Mouse (Mus musculus) neural tube, embryonic 10.5 days (tissue): ENCODE results near the gene Ppp1r1b.
A peak's percentile ranks its signal among the peaks of the same experiment; 100 is the strongest.

Source experiments
- DNase-seq: peaks from one replicate; pipeline ENCODE4 v3.0.0-alpha.2; 2017; ENCODE audit warnings: low spot score; ENCODE audit errors: extremely low spot score

The Ppp1r1b gene

DNA sequence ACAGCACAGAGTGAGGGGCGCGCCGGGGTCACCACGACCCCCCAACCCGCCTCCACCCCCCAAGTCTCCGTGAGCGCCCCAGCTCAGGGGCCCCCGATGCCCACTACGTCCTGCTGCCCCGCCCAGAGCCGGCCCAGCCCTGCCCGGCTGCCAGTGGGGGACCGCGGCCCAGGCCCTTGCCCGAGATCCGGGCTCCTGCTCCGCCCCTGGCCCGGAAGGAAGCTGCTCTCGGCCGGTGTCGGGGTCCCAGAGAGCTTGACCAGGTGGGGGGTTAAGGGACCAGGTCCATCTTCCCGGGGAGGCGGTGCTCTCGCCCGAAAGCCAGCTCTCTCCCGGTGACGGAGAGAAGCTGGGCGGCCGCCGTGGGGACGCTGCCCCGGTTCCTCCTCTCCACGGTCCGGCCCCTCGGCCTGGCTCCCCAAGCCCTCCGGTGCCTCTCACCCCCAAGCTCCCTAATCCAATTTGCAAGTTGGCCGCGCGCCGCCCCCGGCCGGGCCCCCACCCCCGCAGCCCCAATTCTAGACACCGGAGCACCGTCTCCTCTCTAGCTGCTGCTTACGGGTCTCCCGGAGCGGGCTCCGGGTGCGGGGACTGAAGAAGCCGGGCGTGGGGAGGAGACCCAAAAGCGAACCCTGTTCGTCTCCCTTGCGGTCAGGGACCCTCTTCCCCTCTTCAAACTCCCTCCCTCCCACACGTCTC is 19.7 kb upstream of the Ppp1r1b start:
- peak; percentile 68 for DNase-seq

DNA sequence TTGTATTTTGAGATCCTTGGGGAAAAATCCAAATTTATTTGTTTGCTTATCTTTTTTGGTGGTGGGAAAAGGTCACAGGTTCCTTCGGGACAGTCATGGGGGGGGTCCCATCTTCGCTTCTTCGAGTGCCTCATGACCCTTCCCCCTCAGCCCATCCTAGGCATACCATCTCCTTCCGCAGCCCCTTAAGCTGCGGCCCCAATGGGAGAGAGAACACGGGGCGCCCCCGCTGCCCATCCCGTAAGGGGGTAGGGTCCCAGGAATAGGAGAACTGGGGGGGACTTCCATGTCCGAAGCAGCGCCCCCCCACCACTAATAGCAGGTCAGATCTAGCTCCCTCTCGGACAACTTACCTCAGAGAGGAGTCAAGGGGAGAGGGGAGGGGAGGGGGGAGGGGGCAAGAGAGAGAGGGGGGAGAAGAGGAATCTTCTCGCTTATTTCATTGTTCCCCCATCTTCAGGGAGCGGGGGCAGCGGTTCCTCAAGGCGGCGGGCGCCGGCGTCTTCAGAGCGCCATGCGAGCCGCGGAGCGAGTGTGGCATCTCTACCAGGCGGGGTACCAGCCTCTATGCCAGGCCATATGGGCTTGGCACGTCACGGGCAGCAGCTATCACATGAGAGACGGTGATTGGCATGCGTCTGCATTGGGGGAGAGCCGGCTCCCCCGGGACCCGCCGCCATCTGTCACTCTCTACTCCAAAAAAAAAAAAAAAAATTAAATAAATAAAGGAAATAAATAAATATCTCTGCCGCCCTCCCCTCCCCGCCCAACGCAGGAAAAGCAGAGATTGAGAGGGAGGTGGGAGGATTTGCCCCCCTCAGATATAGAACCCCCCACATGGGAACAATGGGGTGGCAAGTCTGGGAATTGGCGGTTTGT is 18.9 kb upstream of the Ppp1r1b start, which contains the start of gene Neurod2:
Gene Neurod2, minus strand, starts transcription at position 568 of the 879 bp plus-strand sequence.
- DNase-seq, result no peak

DNA sequence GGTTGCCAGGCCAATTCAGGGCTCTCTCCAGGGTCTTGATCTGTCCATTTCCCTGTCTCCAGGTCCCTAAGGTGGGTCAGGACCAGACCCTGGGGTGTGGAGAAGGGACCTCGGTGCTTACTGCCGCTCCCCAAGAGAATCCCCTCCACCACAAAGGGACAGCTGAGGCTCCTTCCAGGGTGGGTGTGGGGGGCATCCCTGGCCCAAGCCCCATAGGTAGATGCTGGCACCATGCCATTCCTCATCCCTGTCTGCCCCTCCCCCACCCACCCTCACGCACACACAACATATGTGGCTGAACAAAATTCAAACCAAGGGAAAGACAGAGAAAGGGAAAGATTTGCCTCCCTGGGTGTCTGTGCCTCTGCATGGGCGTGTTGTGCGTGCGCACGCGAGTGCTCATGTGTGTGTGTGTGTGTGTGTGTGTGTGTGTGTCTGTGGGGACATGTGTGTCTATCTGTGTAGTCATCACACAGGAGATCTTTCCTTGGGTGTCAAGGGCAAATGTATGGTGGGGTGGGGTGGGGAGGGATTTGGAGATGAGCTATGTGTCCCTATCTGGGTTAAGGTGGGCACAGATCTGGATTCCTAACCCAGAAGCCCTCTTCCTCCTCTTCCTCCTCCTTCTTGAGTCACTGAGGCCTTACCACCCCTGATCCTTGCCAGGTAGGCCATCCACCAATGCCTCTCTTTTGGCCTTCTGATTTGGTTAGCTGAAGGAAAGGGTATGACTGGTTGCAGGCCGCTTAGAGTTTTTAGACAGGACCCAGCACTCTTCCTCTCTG is 18.1 kb upstream of the Ppp1r1b start:
- peak; percentile 26 for DNase-seq

DNA sequence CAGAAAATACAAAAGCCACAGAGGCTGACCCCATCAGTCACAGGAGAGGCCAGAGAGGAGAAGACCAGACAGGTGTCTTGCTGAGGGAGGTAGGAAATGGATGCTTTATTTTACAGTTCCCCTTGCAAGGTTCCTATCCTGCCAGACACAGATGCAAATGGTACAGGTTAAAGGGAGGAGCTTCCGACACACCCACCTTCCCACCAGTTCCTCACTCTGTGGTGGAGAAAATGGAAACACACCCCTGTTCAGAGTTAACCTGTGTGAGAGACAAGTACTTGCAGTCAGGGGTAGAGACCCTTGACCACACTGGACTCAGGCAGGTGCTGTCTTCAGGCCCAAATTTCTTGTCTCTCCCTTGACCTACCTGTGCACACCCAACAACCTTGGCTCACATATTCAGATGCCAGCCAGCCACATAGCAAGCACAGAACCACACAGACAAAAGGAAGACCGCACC is 17.4 kb upstream of the Ppp1r1b start:
- no peak for DNase-seq

DNA sequence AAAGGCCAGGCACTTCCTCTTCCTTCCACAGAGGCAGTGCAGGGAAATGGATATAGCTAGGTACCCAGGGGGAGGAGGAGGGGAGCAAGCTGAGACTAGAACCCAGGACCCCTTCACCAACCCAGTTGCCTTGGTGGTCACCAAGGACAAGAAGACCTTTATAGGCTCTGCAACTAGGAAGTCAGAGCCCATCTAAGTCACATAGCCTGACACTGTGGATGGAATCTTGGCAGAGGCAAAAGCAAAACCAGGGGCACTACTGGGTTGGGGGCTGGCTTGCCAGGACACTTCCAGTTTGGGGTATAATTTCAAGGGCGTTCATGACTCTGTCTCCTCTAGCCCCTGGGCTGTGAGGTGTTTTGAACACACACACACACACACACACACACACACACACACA is 16.8 kb upstream of the Ppp1r1b start:
- DNase-seq, result no peak

DNA sequence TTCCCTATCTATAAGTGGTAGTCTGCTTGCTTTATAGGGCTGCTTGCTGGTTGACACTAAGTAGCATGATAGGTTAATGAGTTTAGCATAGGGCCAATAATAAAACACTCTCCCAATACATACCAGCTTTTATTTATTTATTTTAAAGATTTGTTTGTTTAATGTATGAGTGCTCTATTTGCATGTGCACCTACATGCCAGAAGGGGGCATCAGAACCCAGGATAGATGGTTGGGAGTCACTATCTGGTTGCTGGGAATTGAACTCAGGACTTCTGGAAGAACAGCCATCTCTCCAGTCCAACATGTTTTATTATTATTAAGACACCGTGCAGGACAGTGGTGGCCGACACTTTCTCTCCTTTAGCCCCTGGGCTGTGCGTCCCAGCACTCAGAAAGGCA is 16.0 kb upstream of the Ppp1r1b start:
- no peak for DNase-seq

DNA sequence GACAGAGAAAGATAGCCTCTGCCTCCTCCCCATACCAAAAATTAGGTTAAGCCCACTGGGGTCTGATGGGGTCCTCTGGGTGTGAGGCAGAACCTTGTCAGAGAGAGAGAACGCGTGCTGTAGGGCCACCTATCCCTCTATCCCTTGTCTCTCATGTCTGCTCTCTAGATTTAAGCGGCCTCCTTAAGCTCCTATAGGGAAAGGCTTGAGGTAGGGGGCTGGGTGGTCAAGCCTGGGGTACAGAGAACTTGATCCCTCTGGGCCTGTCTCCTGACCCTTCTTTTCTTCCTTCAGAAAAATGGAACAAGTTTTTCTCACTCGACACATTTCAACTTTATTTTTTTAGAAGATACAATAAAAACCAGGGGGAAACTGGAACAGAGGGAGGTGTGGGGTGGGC is 15.4 kb upstream of the Ppp1r1b start:
- DNase-seq, result no peak

DNA sequence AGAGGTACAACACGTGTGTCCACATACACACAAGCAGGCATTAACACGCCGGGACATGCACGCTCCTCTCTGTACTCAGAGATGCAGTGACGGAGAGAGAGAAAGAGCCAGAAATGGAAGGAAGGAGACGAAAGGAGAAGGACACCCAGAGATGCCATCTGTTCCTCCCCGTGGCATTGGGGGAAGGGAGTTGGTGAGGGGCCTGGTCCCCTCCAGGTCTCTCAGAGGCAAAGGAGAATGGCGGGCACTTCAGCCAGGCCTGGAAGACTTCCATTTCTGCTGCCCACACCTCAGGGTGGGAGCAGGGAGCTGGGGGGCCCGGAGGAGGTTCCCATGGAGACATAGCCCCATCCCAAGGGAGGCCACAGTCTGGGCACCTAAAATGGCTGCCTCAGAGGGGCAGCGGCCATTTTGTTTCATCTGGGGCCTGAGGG is 14.9 kb upstream of the Ppp1r1b start:
- no peak for DNase-seq

DNA sequence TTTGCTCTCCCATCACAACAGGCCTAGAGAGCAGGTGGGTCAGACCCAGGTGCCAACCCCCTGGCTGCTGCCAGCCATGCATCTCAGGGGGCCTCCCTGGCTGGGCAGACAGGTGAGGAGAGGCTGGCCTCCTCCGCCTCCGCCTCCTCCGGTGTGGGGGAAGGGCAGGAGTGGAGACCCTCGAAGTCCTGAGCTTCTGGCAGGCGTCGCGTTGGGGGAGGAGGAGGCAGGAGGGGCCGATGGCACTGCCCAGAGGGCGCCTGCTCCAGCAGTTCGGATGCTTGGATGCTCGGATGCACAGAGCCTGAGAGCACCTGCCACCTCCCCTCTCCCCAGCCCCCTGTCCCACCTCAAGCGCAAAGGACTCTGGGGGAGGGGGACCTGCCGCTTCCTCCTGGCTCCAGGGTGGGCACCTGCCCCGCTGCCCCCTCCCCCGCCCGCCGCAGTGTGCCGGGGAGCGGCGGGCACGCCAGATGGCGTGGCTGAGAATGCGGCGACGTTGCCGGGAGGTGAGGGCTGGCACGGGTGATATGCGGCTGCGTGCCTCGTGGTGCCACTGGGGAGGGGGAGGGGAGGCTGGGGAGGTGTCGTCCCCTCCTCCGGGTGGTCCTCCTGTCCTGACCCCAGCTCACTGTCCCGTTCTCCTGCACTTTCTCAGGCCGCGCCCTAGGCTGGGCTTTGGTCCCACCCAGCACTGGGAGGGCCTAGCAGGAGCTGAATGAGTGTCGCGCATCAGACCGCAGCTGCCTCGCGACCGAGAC is 14.0 kb upstream of the Ppp1r1b start:
- DNase-seq, result peak; percentile 33

DNA sequence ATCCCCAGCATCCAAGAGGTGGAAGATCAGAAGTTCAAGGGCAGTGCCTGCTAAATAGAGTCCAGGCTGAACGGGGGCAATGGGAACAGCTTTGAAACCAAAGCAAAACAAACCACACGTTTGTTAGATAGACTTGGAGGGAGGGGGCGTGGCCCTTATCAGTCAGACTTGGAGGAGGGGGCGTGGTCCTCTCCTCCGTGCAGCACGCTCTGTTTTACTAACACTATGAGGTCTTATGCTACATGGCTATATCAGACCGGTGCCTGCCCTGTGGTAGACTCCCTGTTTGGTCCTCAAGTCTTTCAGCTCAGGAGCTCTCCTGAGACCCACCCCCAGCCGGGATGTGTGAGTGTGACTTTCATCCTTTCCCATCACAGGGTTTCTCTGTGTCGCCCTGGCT is 13.0 kb upstream of the Ppp1r1b start:
- DNase-seq, result no peak

DNA sequence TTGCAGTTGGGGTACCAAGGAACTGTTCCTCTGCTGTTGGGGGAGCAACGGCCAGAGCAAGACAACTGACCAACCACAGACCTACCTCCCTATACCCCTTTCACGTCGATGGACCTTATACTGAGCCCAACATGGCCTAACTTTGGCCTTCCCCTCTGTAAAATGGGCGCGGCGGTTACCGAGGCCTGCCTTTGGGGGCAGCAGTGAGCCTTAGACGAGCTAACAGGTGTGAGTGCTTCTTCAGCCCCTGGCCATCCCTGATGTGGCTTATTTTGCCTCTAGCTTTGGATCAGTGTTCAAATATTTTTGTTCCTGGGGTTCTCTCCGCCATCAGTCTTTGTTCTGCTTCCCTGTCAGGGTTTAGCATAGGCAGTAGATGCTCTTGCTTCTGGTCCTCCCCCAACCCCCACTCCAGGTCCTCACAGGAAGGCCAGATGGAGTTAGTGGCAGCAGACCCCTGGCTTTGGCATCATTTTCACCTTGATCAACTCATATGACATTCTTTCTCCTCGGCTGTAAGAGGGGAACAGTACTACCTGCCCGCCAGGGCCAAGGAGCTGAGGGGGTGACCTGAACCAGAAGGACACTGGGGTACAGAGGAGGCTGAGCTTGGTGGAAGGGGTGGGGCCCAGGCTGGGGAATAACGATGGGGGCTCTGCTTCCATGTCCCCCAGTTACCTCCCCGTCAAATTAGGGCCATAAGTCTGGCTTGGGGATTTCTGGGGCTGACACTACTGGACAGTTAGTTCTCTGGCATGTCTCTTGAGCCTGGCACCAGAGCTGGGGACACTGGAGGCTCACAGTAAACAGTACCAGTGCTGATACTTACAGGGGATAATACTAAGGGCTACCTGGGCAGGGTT is 11.7 kb upstream of the Ppp1r1b start:
- DNase-seq, result no peak

DNA sequence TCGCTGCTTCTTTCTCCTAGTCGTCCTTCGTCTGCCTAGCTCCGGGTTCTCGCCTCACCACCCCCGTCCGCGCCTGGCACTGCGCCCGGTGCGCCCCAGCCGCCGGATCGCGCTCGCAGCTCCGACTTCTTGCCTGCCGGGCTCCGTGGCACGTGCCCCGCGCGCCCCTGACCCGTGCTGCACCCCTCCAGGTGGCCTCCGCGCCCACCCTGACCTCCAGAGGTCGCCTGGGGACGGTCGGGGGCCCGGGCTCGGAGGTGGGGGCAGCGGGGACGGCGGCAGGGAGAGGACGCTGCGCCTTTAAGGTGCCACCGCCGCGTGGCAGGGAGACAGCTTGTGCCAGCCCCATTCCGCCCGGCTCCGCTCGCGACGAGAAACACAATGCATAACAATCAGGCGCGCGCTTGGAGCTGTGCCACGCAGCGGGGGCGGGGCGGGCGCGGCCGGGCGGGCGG is 9.7 kb upstream of the Ppp1r1b start:
- DNase-seq, result peak; percentile 48

DNA sequence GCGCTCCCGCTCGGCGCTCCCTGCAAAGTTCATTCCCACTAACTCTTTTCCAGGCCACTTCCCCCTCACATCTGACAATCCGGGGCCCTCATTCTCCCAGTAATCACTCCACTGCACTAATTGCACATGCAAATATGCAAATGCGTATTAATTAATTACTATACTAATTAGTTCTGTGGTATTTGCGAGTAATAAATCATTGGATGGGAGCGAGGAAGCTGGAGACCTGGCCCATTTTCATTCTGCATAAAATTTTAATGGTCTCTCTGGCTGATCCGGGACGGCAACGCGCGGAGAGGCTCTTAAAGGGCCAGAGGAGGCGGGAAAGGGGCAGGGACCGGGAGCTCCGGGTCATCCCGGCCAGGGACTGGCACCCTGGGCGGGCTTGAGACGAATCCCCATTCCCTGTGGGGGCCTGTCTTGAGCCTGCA is 9.1 kb upstream of the Ppp1r1b start:
- DNase-seq, result peak; percentile 44

DNA sequence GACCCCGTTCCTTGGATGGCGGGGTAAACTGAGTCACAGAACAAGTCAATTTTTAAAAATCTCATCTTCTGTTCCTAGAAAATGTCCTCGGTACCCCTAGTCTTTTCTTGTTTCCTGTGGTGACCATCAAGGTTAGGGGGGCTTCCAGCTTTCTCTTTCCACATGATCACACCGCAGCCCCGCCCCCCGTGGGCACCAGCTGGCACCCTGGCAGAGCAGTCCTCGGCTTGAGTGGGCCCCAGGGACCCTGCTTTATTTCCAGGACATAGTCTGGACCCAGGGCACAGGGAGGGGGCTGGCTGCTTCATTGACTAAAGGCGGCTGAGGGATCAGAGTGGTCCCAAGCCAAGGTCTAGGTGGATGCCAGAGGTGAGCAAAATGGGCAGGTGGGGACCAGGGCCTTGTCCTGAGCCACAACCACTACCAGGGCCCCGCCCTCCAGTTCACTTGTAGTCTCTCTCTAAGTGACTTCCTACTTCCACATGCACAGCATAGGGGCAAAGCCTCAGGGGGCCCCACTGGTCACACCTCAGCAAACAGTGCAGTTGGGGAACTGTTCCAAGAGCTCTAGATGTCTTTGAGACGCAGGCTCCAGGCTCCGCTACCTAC is 8.4 kb upstream of the Ppp1r1b start:
- DNase-seq, result no peak

DNA sequence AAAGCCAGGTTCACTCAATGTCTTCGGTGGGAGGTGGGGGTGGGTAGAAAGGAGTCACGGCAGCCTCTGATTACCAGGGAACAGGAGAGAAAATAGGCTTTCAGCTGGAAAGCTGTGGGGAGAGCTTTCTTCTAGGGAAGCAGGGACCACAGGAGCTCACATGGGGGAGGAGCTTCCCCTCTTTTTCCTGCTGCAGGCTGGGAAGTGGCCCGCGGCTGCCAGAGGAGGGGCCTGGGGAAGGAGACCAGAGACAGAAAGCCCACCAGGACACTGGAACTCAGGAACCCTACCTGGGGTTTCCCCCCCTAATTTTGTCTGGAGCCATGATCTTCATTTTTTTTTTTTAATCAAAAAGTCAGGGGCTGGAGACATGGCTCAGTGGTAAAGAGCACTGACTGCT is 7.6 kb upstream of the Ppp1r1b start:
- DNase-seq, result no peak

DNA sequence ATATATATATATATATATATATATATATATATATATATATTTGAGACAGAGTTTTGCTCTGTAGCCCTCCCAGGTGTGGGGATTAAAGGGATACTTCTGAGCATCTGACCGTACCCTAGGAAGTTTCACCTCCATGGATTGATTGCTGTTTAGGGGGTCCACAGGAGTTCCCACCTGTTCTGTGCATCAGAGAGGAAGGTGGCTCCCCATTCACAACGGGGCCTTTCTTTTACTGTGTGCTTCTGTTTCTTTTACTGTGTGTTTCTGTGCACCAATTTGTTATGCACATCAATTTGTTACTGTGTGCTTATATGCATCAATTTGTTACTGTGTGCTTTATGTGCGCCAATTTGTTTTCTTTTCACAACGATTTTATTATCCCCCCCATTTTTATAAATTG is 7.0 kb upstream of the Ppp1r1b start:
- no peak for DNase-seq

DNA sequence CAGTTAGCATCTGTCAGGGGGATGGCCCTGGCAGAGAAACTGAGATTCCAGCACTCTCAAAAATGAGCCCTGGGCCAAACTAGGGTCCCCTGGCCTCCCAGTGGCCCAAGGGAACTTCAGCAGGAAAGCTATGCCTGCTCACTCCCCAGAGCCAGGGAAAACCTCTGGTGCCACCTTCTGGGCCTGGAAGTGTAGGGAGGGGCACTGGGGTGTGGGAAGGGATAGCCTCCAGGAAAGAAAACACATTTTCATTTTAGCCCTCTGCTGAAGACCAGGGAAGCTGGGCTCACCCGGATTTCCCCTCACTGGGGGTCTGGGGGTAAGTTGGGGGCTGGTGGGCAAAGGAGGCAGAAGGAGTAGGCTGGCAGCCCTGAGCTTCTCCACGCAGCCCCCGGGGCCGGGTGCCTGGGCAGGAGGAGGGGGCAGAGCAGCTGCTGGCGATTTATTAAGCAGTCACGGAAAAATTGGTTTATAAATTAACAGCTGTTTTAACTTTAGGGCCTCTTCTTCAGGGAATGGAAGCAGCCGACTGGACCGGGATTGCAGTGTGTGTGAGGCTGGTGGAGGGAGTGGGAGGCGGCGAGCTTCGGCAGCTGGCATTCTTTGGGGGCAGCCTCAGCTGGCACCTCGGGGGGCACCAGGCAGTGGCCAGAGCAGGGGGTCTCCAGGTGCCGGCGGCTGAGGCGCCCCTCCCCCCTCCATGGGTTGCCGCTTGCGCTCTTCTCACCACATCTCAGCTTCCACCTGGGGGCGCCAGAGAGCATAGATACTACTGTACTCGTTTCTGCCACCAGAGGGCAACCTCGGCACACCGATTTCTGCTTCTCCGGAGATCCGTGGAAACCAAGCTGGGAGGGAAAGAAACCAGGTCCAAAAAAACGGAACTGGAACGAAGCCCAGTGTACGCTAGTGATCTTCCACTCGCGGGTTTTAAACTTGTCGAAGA is 5.9 kb upstream of the Ppp1r1b start:
- DNase-seq, result peak; percentile 99

DNA sequence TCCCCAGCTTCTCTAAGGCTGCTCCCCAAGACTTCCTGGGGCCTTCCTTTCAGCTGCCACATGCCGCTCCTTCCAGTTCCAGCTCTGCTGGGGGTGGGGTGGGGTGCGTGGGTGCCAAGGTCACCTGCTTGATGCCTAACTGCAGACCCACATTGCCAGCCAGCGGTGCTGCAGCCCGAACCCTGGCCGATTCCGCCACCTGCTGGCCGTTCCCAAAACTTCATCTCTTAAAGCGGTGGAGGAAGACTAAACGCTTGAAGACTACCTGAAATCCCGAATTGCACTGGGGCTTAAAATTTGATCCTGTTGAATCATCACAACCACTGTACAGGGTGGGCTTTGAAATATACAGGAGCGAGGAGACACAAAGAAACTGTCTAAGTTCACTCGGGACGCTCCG is 3.0 kb upstream of the Ppp1r1b start:
- DNase-seq, result peak; percentile 87
